Mouse (Mus musculus): ENCODE measurements around the gene Fkbp5. TPM values are rescaled to one million over a fixed set of nuclear protein-coding genes. Genes with fewer than 3 reads are reported as not detected.

The Fkbp5 gene
- polyA plus RNA-seq, 1 experiment from 2014 or later: 7.1 TPM

DNA sequence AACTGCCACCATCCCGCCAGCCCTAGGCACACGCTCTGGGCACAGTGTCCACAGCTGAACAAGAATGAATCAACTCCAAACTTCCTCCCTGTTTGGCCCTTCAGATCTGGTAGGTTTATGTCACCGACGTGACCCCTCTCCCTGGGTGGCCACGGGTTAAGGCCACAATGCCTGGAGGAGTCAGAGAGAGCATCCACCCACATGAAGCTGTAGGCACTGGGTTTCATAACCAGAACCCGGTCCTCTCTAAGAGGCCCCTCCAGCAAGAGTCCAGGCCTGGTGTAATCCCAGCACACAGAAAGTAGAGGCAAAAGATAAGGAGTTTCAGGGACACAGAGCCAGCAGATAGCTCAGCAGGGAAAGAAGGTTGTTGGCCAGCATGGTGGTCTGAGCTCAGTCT is 13.1 kb downstream of the Fkbp5 start:
- no peak overlapping the region for H3K4me3 ChIP-seq (ENCODE audit: low read depth, low read length)
- peaks cover 4% of the 10 kb centered on the region; the same call in 1 of the 2 replicates for H3K4me1 ChIP-seq (ENCODE audit: control insufficient read depth, insufficient read depth, low read length)
- H3K9me3 ChIP-seq (ENCODE audit: control insufficient read depth, low read depth, low read length): no peaks in the 10 kb centered on the region

DNA sequence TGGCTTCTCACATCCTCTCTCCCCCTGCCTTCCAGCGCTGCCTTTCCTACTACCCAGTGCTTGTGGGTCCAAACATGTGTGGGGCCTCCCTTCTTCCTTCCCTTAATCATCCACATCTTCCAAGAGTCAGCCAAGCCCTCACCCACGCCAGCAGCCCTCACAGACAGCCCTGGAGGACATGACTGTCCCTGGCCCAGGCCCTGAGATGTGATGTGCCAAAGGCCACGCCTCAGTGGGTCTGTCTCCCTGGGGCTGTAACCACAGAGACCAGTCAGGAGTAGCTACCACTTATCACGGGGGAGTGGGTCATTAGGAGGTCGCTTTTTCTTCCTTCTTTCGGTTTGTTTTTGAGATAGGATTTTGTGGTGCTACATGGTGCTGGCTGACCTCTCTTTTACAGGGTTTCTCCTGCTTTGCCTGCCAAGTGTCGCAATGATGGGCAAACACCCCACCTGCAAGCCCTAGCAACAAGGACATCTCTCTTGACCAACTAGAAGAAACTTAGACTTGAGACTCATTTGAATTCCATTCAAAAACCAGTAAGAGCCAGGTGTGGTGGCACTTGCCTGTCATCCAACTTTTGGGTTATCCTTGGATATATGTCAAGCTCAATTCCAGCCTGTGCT is 15.0 kb downstream of the Fkbp5 start:
- H3K4me3 ChIP-seq (ENCODE audit: low read depth, low read length): no peak overlapping the region
- WGBS: 54% methylated on average over 7 of the region's 7 CpGs
- H3K4me1 ChIP-seq (ENCODE audit: control insufficient read depth, insufficient read depth, low read length): peaks cover 2% of the 10 kb centered on the region; the same call in 1 of the 2 replicates
- H3K27me3 ChIP-seq (ENCODE audit: control insufficient read depth, insufficient read depth, low read length): no peaks in the 10 kb centered on the region
- ATAC-seq (ENCODE audit: insufficient number of reproducible peaks, insufficient read depth, low FRiP score, low read depth): no peak
- H3K9me3 ChIP-seq (ENCODE audit: control insufficient read depth, low read depth, low read length): no peaks in the 10 kb centered on the region
- H3K4me2 ChIP-seq (replicated peaks; ENCODE audit: low read depth, low read length): no peak overlapping the region
- H3K27ac ChIP-seq (ENCODE audit: low read length): no peak overlapping the region
- no peaks in the 10 kb centered on the region for H3K36me3 ChIP-seq (ENCODE audit: control insufficient read depth, insufficient read depth, low read length)
- H3K9ac ChIP-seq (replicated peaks; ENCODE audit: low read depth, low read length): no peak overlapping the region

More for the DNA sequence above, 13.1 kb downstream of the Fkbp5 start:
- no peak overlapping the region for H3K9ac ChIP-seq (replicated peaks; ENCODE audit: low read depth, low read length)
- H3K27me3 ChIP-seq (ENCODE audit: control insufficient read depth, insufficient read depth, low read length): no peaks in the 10 kb centered on the region
- ATAC-seq (ENCODE audit: insufficient number of reproducible peaks, insufficient read depth, low FRiP score, low read depth): no peak
- 73% methylated on average over 6 of the region's 6 CpGs for WGBS
- H3K4me2 ChIP-seq (replicated peaks; ENCODE audit: low read depth, low read length): no peak overlapping the region
- no peaks in the 10 kb centered on the region for H3K36me3 ChIP-seq (ENCODE audit: control insufficient read depth, insufficient read depth, low read length)
- H3K27ac ChIP-seq (ENCODE audit: low read length): no peak overlapping the region

DNA sequence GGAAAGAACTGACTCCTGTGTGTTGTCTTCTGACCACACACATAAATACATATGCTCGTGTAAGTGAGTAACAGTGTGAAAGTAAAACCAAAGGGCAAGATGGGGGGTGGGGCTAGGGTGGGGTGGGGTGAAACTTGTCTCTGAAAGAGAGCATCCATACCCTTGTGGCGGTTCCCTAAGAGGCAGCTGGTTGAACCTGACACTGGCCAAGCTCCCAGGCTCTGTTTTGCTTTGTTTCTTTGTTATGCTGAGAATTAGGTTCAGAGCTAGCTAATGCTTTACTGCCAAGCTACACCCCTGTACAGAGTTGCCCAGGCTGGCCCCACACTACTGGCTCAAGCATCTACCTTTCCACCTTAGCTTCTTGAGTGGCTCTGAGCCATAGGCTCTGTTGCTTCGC is 16.9 kb downstream of the Fkbp5 start:
- ATAC-seq (ENCODE audit: insufficient number of reproducible peaks, insufficient read depth, low FRiP score, low read depth): no peak
- WGBS: 68% methylated on average over 3 of the region's 3 CpGs
- Histone ChIP-seq H3K27ac (ENCODE audit: low read length) (no peak overlapping the region), H3K4me3 (ENCODE audit: low read depth, low read length) (no peak overlapping the region), H3K9ac (replicated peaks; ENCODE audit: low read depth, low read length) (no peak overlapping the region), H3K27me3 (ENCODE audit: control insufficient read depth, insufficient read depth, low read length) (no peaks in the 10 kb centered on the region), H3K9me3 (ENCODE audit: control insufficient read depth, low read depth, low read length) (no peaks in the 10 kb centered on the region), H3K4me1 (ENCODE audit: control insufficient read depth, insufficient read depth, low read length) (no peaks in the 10 kb centered on the region), H3K4me2 (replicated peaks; ENCODE audit: low read depth, low read length) (no peak overlapping the region), H3K36me3 (ENCODE audit: control insufficient read depth, insufficient read depth, low read length) (no peaks in the 10 kb centered on the region)

DNA sequence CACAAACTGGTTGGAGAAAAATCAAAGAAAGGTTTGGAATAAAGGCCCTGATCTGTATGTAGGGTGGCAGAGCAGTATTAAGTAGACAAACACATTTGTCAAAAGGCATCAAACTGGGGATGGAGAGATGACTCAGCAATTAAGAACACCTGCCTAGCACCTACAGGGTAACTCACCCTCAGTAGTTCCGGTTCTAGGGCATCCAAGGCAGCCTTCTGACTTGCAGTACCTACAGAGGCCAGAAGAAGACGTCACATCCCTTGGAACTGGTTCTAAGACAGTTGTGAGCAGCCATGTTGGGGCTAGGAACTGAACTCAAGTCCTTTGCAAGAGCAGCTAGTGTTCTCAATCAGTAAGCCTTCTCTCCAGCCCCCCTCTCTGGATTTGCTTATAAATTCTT is 18.1 kb downstream of the Fkbp5 start:
- Histone ChIP-seq H3K27ac (ENCODE audit: low read length) (no peak overlapping the region), H3K4me3 (ENCODE audit: low read depth, low read length) (no peak overlapping the region), H3K4me2 (replicated peaks; ENCODE audit: low read depth, low read length) (no peak overlapping the region), H3K9me3 (ENCODE audit: control insufficient read depth, low read depth, low read length) (no peaks in the 10 kb centered on the region), H3K4me1 (ENCODE audit: control insufficient read depth, insufficient read depth, low read length) (no peaks in the 10 kb centered on the region), H3K27me3 (ENCODE audit: control insufficient read depth, insufficient read depth, low read length) (no peaks in the 10 kb centered on the region), H3K9ac (replicated peaks; ENCODE audit: low read depth, low read length) (no peak overlapping the region), H3K36me3 (ENCODE audit: control insufficient read depth, insufficient read depth, low read length) (no peaks in the 10 kb centered on the region)
- ATAC-seq (ENCODE audit: insufficient number of reproducible peaks, insufficient read depth, low FRiP score, low read depth): no peak
- 65% methylated on average over 2 of the region's 2 CpGs for WGBS

DNA sequence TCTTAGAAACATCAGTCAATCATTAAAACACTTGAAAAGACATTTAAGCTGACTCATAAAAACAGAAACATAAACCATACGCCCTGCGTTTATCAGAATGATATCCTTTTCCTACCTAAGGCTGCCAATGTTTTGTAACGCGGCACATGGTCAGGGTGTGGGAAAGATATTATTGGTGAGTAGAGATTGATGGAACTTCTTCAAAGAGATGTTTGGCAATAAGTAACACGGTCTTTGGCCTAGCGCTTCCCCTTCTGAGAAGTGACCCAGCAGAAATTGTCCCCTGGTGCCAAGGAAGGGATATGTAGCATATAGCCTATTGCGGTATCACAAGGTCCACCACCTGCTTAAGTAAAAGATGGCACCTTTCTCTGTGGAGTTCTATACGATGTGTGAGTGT is 21.5 kb downstream of the Fkbp5 start:
- H3K4me1 ChIP-seq (ENCODE audit: control insufficient read depth, insufficient read depth, low read length): no peaks in the 10 kb centered on the region
- no peak overlapping the region for H3K4me2 ChIP-seq (replicated peaks; ENCODE audit: low read depth, low read length)
- H3K4me3 ChIP-seq (ENCODE audit: low read depth, low read length): no peak overlapping the region
- no peaks in the 10 kb centered on the region for H3K36me3 ChIP-seq (ENCODE audit: control insufficient read depth, insufficient read depth, low read length)
- no peak for ATAC-seq (ENCODE audit: insufficient number of reproducible peaks, insufficient read depth, low FRiP score, low read depth)
- H3K27ac ChIP-seq (ENCODE audit: low read length): no peak overlapping the region
- 86% methylated on average over 8 of the region's 8 CpGs for WGBS
- no peaks in the 10 kb centered on the region for H3K27me3 ChIP-seq (ENCODE audit: control insufficient read depth, insufficient read depth, low read length)
- no peaks in the 10 kb centered on the region for H3K9me3 ChIP-seq (ENCODE audit: control insufficient read depth, low read depth, low read length)
- no peak overlapping the region for H3K9ac ChIP-seq (replicated peaks; ENCODE audit: low read depth, low read length)

DNA sequence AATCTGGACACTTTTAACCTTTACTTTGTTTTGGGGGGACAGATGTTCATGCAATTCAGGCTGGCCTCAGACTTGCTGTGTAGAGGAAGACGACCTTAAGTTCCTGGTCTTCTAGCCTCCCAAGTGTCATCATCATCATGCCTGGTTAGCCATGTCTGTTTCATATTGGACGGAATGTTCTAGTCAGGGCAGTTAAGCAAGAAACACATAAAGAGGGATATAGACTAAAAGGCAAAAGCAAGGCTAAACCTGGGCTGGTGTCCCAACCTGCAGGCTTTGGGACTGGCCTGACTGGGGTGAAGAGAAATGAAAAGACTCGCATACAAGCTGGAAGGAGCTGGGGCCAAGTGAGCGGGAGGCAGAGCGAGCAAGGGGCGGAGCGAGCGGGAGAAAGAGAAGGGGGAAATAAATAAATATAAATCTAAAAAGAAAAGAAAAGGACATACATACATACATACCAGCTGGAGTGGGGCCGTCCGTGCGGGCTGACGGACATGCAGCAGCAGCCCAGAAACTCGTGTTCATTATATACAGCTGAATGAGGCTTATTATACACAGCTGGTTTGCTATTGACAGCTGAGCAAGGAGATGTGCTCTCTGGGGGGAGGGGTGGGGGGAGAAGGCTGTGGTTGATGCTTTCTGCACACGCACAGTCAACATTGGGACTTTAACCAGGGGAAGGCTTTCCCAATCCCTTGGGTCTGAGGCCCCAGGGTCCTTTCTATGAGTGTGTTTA is 26.1 kb downstream of the Fkbp5 start:
- Histone ChIP-seq H3K27ac (ENCODE audit: low read length) (no peak overlapping the region), H3K4me1 (ENCODE audit: control insufficient read depth, insufficient read depth, low read length) (no peaks in the 10 kb centered on the region), H3K4me2 (replicated peaks; ENCODE audit: low read depth, low read length) (no peak overlapping the region), H3K4me3 (ENCODE audit: low read depth, low read length) (no peak overlapping the region), H3K9me3 (ENCODE audit: control insufficient read depth, low read depth, low read length) (no peaks in the 10 kb centered on the region), H3K36me3 (ENCODE audit: control insufficient read depth, insufficient read depth, low read length) (no peaks in the 10 kb centered on the region), H3K27me3 (ENCODE audit: control insufficient read depth, insufficient read depth, low read length) (no peaks in the 10 kb centered on the region), H3K9ac (replicated peaks; ENCODE audit: low read depth, low read length) (no peak overlapping the region)
- 63% methylated on average over 14 of the region's 14 CpGs for WGBS
- no peak for ATAC-seq (ENCODE audit: insufficient number of reproducible peaks, insufficient read depth, low FRiP score, low read depth)

DNA sequence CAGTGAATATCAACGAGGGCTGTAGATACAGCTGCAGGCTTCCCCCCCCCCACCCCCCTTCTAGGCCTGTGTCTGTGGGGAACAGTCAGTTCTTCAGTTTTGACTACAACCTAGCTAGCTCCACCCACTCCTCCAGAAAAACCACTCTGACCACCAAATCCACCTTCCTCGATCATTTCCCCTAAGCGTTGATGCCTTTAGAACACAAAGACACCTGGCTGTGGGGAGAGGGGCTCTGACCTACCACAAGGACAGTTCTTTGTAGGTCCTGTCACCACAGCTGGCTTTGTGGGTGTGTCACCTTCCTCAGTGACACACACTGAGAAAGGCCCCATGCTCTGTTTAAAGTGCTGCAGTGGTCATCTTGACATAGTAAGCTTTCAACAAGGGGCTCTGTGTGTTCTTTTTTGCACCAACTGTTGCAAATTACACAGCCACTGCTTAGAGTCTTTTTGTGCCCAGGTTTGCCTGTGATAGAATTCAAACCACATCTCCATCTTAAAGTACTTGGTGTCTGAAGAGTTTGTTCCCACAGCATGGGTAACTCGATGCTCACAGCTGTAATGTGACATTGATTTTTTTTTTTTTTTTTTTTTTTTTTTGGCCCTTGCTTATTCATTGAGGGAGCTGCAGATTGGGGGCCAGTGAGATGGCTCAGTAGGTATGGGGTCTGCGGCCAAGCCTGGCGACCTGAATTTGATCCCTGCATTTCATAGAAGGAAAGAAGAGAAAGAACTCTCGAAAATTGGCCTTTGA is 28.9 kb downstream of the Fkbp5 start:
- ATAC-seq (ENCODE audit: insufficient number of reproducible peaks, insufficient read depth, low FRiP score, low read depth): no peak

DNA sequence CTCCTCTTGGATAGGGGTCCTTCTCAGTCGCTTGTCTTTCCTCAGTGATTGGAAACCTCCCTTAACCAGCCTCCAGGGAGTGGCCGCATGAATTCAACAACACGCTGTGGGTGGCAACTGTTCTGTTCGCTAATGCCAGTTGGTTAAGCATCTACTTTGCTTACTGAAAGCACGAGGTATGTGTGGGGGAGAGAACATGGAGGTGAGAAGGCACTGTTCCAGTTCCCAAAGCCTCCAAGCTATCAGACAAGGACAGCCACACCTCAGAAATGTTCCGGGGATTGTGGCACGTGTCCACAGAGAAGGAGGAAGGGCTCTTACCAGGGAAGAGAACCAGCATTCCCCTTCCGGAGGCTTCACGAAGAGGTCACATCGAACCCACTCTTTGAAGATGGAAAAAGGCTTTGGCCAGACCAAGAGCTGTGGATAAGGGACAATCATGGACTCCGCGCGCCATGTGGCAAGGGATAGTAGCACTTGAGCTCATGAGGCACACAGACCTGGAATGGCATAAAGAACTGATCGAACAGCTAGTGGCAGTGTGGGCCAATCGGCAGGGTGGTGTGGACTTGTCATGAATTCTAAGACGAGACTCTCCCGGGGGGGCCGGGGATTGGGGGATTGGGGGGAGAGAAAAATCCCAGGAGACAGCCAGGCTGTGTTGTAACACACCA is 29.6 kb downstream of the Fkbp5 start:
- Histone ChIP-seq H3K4me3 (ENCODE audit: low read depth, low read length) (no peak overlapping the region), H3K9me3 (ENCODE audit: control insufficient read depth, low read depth, low read length) (no peaks in the 10 kb centered on the region), H3K9ac (replicated peaks; ENCODE audit: low read depth, low read length) (no peak overlapping the region), H3K4me2 (replicated peaks; ENCODE audit: low read depth, low read length) (no peak overlapping the region), H3K27ac (ENCODE audit: low read length) (no peak overlapping the region), H3K36me3 (ENCODE audit: control insufficient read depth, insufficient read depth, low read length) (no peaks in the 10 kb centered on the region), H3K4me1 (ENCODE audit: control insufficient read depth, insufficient read depth, low read length) (peaks cover 5% of the 10 kb centered on the region), H3K27me3 (ENCODE audit: control insufficient read depth, insufficient read depth, low read length) (no peaks in the 10 kb centered on the region)
- WGBS: 90% methylated on average over 18 of the region's 18 CpGs
- ATAC-seq (ENCODE audit: insufficient number of reproducible peaks, insufficient read depth, low FRiP score, low read depth): no peak

More for the DNA sequence above, 28.9 kb downstream of the Fkbp5 start:
- 67% methylated on average over 7 of the region's 7 CpGs for WGBS
- Histone ChIP-seq H3K9me3 (ENCODE audit: control insufficient read depth, low read depth, low read length) (no peaks in the 10 kb centered on the region), H3K27me3 (ENCODE audit: control insufficient read depth, insufficient read depth, low read length) (no peaks in the 10 kb centered on the region), H3K36me3 (ENCODE audit: control insufficient read depth, insufficient read depth, low read length) (no peaks in the 10 kb centered on the region), H3K4me3 (ENCODE audit: low read depth, low read length) (no peak overlapping the region), H3K4me2 (replicated peaks; ENCODE audit: low read depth, low read length) (no peak overlapping the region), H3K4me1 (ENCODE audit: control insufficient read depth, insufficient read depth, low read length) (peaks cover 5% of the 10 kb centered on the region), H3K9ac (replicated peaks; ENCODE audit: low read depth, low read length) (no peak overlapping the region), H3K27ac (ENCODE audit: low read length) (no peak overlapping the region)
